Mouse (Mus musculus): Measurements from ENCODE around the gene Phf7.
A peak's percentile ranks its signal among the peaks of the same experiment; 100 is the strongest.

Phf7 gene

DNA sequence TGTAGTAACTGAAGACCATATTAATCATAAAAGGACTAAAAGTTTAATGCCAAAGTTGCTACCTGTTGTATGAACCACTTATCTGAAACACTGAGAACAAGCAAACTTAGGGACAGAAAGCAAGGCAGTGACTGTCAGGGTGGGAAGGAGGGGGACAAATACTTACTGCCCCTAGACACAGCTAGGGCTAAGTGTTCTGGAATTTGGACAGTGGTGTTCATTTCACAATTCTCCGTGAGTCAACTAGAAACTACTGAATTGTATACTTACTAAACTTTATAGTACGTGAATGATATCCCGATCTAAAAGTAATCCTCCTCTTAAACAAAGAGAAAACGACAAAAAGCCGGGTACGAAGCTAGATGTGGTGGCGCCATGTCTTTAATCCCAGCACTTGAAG, 51.5 kb downstream of the Phf7 start:
- no peak for ATAC-seq (ENCODE audit: low TSS enrichment)

DNA sequence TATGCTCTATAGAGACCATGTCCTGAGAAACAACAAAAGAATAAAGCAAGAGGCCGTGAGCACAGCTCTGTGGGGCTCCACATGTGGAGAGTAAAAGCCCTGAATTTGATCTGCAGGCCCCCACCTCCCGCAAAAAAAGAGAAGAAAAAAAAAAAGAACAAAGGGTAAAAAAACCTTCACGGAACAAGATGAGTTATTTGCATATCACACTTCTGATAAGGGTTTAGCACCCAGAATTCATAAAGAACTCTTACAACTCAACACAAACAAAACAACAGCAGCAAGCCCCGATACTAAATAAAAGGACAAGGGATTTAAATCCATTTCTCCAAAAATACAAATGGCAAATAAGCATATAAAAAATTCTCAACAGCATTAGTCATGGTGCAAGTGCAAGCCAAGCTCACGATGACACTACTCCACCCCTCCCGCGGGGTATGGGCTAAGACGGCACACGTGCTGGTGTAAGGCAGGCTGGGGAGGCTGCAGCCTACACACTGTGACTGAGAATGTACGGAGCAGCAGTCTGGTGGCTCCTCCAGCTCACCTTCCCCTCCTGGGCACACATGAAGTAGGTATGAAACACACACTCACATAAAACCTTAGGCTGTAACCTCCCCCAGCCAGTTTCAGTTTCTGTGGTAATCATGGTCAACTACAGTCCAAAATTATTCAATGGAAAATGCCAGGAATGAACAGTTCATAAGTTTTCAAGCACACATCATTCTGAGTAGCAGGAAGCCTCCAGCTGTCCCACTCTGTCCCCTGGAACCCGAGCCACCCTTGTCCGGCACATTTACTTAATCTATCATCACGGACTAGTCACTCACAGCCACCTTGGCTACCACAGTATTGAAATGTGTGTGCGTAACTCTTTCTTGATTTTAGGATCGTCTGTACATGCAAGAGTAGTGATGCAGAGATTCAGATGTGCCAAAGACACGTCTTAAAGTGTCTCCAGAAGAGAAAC, 53.3 kb downstream of the Phf7 start:
- ATAC-seq (ENCODE audit: low TSS enrichment): peak; percentile 86

DNA sequence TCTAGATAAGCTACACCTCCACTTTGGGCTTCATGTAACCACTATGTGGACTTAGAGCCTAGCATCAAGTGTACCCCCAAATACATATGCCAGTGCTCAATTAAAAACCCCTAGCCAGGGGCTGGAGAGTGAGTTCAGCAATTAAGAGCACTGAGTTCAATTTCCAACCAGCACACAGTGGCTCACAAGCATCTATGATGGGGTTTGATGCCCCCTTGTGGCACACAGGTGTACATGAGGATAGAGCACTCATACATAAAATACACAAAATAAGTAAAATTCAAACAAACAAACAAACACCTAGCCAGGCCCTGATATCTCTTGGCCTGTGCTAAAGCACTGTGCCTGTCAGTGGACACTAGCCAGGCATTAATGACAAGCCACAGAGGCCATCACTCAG, 55.1 kb downstream of the Phf7 start:
- no peak for ATAC-seq (ENCODE audit: low TSS enrichment)

DNA sequence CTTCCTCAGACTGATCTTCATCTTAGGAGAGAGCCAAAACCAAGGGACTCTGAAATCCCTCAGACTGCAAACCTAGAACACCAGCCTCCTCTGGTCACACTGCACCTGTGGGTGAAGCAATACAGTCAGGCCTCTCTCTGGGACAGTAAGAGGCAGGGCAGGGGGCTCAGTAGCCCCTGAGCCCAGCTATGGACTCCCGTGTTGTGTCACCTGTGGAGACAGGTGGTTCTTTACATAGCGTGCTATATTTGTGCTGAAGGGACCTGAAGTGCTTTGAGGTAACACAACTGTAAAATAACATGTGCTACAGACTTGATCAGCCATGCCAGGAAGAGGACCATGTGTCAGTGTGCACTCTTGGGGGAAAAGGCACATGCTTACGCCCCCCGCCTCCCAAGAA, 55.6 kb downstream of the Phf7 start:
- ATAC-seq (ENCODE audit: low TSS enrichment): no peak

DNA sequence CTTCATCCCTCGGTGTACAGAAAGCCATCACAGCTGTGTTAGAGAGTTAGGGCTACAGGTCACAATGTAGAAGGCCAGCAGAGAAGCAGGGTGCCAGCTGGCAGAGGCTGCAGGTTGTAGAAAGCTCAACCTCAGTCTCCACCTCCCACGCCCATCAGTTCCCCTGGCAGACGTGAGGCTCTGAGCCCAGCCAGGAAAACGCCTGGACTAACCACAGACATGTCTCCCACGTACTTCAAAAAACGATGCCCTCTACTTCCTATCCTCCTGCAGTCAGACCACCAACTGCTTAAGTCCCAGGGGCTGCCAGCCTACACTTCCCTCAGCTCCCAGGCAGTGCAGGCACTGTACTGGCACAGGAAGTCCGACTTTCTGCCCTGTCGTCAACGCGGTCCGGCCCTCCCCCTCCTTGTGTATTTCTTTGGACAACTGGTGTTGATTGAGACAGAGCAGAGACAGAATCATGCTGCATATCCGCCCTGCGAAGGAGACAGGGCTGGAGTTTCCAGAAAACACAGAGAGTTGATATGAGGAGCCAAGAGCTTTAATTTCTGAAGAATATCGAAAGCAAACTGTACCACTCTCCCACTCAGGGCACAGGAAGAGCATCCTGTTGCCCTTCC, 56.1 kb downstream of the Phf7 start:
- 0 out of 2 replicates have a peak, but pooled peaks have one; percentile 25 for ATAC-seq (ENCODE audit: low TSS enrichment)

DNA sequence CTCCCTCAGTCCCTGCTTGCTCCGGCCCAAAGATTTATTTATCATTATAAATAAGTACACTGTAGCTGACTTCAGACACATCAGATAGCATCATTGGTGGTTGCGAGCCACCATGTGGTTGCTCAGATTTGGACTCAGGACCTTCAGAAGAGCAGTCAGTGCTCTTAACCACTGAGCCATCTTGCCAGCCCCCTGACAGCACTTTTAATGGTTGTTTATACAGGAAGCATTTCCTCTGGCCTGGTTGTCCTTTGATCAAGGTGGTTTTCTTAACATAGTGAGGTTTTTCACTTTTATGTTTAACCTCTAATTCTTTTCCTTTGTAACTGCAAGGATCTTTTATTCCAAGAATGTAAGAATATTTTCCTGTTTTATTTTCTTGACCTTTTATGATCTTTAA, 56.7 kb downstream of the Phf7 start:
- no peak for ATAC-seq (ENCODE audit: low TSS enrichment)

DNA sequence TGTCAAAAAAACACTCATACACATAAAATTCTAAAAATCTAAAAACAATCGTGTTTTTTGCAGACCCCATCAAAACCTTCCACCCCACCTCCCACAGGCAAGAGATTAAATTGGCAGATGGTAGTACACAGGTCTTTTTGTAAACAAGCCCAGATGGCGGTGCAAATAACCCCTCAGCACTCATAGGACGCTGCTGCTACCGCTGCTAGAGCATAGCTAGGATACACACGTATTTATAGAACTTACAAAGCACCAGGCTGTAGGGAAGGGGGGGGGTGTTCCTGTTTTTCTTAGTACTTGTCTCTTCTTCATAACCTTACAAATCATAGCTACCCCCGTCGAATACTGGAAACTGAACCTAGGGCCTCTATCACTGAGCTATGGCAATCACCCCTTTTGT, 57.3 kb downstream of the Phf7 start:
- ATAC-seq (ENCODE audit: low TSS enrichment): no peak

DNA sequence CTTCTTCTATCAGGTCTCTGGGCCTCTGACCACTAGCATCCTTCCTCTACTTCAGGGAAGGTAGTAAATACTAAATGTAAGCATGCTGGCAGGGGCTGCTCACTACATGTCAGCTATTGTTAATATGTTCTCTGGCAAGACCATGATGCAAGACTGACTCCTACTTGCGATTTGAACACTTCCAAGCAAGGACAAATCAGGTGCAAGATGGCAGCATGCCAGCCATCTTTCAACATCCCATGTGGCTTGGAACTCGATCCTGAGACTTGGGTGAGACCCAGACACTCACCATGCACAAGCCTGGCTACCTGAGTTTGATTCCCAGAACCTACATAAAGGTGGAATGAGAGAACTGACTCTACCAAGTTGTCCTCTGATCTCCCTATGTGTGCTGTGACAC, 59.2 kb downstream of the Phf7 start:
- ATAC-seq (ENCODE audit: low TSS enrichment): no peak

DNA sequence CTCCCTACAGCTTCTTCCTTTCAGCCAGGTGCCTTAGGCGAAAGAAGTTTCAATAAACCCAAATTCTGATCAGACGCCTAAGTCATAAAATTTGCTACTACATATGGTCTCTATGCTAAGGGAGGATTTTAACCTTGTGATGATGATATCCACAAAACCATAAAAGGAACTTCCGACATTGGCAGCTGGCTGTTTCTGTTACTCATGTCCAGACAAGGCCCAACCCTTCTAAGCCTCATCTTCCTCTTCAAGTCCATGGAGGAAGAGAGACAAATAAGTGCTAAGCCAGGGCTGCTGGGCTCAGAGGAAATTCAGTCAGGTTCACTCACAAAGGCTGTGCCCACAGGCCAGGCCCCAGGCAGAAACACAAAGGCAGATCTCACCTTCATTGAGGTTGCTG, 61.8 kb downstream of the Phf7 start:
- ATAC-seq (ENCODE audit: low TSS enrichment): no peak

DNA sequence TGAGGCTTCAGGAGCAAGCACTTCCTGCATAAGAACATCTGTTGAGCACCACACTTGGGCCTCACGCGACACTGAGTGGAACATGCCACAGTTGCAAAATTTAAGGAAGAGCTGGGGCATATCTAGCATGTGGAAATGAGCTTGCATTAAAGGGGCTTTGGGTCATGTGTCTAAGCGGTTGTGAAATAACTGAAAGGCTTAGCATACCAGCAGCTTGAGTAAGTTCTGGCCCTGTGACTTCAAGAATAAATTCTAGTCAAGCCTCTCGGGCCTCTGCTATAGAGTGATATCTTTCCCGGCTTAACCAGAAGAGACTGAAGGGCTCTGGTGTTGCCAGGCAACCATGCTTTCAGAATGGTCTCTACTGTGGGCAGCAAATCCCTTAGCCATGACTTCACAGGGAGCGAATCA, 62.3 kb downstream of the Phf7 start:
- 0 out of 2 replicates have a peak, but pooled peaks have one; percentile 33 for ATAC-seq (ENCODE audit: low TSS enrichment)

All from frontal cortex, adult (tissue).